Mouse (Mus musculus): ENCODE results near the gene Tead2. TPM values are rescaled to one million over a fixed set of nuclear protein-coding genes. Genes with fewer than 3 reads are reported as not detected.
A peak's percentile ranks its signal among the peaks of the same experiment; 100 is the strongest.

Gene Tead2
- 26.8 and 29.5 TPM in 2 replicates for polyA plus RNA-seq (2015; fragmentation: Nextera tagmentation; extraction: Ambion mirVana)

DNA sequence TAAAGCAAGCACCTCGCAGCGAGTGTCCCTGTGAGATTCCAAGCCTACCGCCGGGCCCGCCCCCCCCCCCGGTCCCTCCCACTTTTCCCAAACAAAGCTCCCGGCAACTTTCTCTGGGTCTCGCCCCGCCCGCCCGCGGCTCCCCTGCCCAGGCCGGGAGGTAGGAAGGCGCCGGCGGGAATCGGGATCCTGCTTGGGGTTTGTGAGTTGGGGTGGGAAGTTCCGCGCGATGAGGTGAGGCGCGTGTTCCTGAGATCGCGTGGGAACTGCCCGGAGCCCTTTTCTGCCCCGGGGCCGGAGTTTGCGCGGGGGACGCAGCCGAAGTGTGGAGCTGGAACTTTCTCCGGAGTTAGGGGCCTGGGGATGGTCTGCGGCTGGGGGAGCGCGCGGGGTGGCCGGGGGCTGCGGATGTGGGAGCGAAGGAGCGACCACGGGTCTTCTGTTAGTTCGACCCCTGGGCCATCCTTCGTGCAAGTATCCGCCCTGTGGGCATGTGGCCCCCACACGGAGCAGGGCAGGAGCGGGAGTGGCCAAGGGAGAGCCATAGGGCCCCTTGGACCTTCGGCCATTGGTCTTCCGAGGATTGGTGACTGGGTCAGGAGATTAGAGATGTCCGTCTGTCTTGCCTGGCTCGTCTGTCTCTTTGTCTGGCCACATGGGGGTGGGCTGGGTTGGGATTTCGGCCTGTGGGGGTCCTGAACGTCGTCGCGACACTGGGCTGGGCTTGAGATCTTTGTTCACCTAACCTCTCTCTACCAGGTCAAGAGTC lies at the start of gene Tead2:
Gene Tead2 (plus strand): TSS at position 81 of the 769 bp plus-strand sequence.
- TF ChIP-seq EP300 (optimal IDR thresholded peaks at IDR 0.05) (no peak), CTCF (IDR thresholded peaks at IDR 0.05; ENCODE audit: low read depth) (no peak)
- DNase-seq (ENCODE audit: low spot score), result peak; percentile 77

DNA sequence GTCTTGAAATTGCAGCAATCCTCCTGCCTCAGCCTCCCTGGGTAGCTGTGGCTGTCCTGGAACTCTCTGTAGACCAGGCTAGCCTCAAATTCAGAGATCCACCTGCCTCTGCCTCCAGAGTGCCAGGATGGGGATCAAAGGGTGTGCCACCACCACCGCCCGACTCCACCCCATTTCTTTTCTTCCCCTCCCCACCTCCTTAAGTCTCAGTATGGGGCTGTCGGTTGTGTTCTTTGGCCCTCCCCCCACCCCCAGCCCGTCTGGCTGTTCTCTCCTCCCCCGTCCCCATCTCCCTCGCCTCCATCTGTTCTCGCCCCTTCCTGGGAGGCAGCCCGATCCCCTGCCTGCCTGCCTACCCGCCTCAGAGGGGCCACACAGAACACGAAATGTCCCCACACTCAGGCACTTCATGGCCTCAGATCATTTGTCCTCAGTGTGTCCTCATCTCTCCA lies 48.6 kb upstream of the Tead2 start:
- Histone ChIP-seq H3K4me3 (ENCODE audit: low read depth, low read length) (no peak overlapping the region), H3K36me3 (ENCODE audit: control insufficient read depth, insufficient read depth, low read length) (no peaks in the 10 kb centered on the region), H3K27ac (replicated peaks) (no peak overlapping the region), H3K9me3 (ENCODE audit: control insufficient read depth, low read length) (peaks cover 11% of the 10 kb centered on the region), H3K9ac (ENCODE audit: low read length) (no peak overlapping the region), H3K27me3 (ENCODE audit: control insufficient read depth, insufficient read depth, low read length) (peaks cover 22% of the 10 kb centered on the region; the same call in 1 of the 2 replicates), H3K4me1 (replicated peaks; ENCODE audit: control insufficient read depth, insufficient read depth) (peaks cover 4% of the 10 kb centered on the region; the same call in 1 of the 2 replicates), H3K4me2 (replicated peaks; ENCODE audit: low read depth) (no peak overlapping the region)
- ATAC-seq (ENCODE audit: low FRiP score, low TSS enrichment) (no peak), DNase-seq (ENCODE audit: low spot score) (no peak)
- TF ChIP-seq EP300 (optimal IDR thresholded peaks at IDR 0.05), result no peak
- 25% methylated on average over 10 of the region's 10 CpGs for WGBS

More for the DNA sequence above, at the start of gene Tead2:
- Histone ChIP-seq H3K4me3 (ENCODE audit: low read depth, low read length) (peak within 1 kb of the TSS; percentile 69), H3K9ac (ENCODE audit: low read length) (peak within 1 kb of the TSS; percentile 86), H3K27ac (replicated peaks) (peak within 1 kb of the TSS; percentile 84), H3K36me3 (ENCODE audit: control insufficient read depth, insufficient read depth, low read length) (peaks cover 8% of the 10 kb centered on the region), H3K4me1 (replicated peaks; ENCODE audit: control insufficient read depth, insufficient read depth) (no peaks in the 10 kb centered on the region; the same call in 1 of the 2 replicates), H3K9me3 (ENCODE audit: control insufficient read depth, low read length) (no peaks in the 10 kb centered on the region), H3K27me3 (ENCODE audit: control insufficient read depth, insufficient read depth, low read length) (no peaks in the 10 kb centered on the region), H3K4me2 (replicated peaks; ENCODE audit: low read depth) (peak within 1 kb of the TSS; percentile 95)
- 1% methylated on average over 54 of the region's 55 CpGs for WGBS
- ATAC-seq (ENCODE audit: low FRiP score, low TSS enrichment), result peak; percentile 21; the same call in 1 of the 2 replicates

DNA sequence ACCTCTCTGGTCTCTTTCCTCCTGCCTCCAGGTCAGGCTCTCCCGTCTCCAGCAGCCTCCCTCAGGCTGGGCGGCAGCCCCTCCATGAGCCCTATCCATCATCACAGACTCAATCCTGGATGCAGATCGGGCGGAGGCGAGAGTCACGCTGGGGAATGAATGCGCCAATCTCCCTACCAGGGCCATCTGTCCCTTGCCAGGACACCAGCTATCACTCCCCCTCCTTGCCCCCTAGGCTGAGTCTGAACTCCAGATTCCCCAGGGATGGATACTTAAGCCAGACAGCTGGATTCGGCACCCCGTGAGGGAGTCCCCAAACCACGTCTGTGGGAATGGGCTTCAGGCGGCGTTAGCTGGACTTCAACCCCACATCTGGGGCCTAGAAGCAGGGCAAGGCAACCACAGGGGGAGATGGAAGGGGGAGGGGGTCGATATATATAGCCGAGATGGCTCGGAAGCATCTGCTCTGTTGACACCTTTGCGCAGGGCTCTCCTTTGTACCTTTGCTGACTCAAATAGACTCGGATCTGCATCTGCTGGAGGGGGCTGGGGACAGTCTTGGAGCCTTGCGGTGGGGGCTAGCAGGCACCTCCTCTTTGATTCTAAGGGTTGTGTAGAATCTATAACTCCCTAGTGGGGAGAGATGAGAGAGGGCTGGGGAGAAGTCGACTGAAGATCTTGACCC lies 47.6 kb upstream of the Tead2 start:
- H3K27ac ChIP-seq (replicated peaks), result no peak overlapping the region
- peaks cover 22% of the 10 kb centered on the region; the same call in 1 of the 2 replicates for H3K27me3 ChIP-seq (ENCODE audit: control insufficient read depth, insufficient read depth, low read length)
- 4% methylated on average over 19 of the region's 19 CpGs for WGBS
- DNase-seq (ENCODE audit: low spot score), result no peak
- H3K36me3 ChIP-seq (ENCODE audit: control insufficient read depth, insufficient read depth, low read length), result no peaks in the 10 kb centered on the region
- H3K9ac ChIP-seq (ENCODE audit: low read length), result no peak overlapping the region
- ATAC-seq (ENCODE audit: low FRiP score, low TSS enrichment), result no peak
- peaks cover 4% of the 10 kb centered on the region; the same call in 1 of the 2 replicates for H3K4me1 ChIP-seq (replicated peaks; ENCODE audit: control insufficient read depth, insufficient read depth)
- no peak overlapping the region for H3K4me2 ChIP-seq (replicated peaks; ENCODE audit: low read depth)
- TF ChIP-seq CTCF (IDR thresholded peaks at IDR 0.05; ENCODE audit: low read depth) (no peak), EP300 (optimal IDR thresholded peaks at IDR 0.05) (no peak)
- peaks cover 11% of the 10 kb centered on the region for H3K9me3 ChIP-seq (ENCODE audit: control insufficient read depth, low read length)
- no peak overlapping the region for H3K4me3 ChIP-seq (ENCODE audit: low read depth, low read length)

DNA sequence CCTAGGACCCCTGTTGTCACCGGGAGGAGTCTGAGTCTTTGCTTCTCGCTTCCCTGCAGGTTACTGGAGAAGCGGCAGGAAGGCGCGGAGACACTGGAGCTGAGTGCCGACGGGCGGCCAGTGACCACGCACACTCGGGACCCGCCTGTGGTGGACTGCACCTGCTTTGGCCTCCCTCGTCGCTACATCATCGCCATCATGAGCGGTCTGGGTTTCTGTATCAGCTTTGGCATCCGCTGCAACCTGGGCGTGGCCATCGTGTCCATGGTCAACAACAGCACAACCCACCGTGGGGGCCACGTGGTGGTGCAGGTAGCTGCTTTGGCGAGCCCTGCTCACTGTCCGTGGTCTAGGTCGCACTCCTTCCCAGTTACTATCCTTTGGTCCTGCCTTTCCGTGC lies 46.9 kb upstream of the Tead2 start:
- Histone ChIP-seq H3K27ac (replicated peaks) (no peak overlapping the region), H3K4me1 (replicated peaks; ENCODE audit: control insufficient read depth, insufficient read depth) (peaks cover 4% of the 10 kb centered on the region; the same call in 1 of the 2 replicates), H3K36me3 (ENCODE audit: control insufficient read depth, insufficient read depth, low read length) (no peaks in the 10 kb centered on the region), H3K4me3 (ENCODE audit: low read depth, low read length) (no peak overlapping the region), H3K27me3 (ENCODE audit: control insufficient read depth, insufficient read depth, low read length) (peaks cover 22% of the 10 kb centered on the region; the same call in 1 of the 2 replicates), H3K9ac (ENCODE audit: low read length) (no peak overlapping the region), H3K9me3 (ENCODE audit: control insufficient read depth, low read length) (peaks cover 11% of the 10 kb centered on the region), H3K4me2 (replicated peaks; ENCODE audit: low read depth) (no peak overlapping the region)
- no peak for TF ChIP-seq EP300 (optimal IDR thresholded peaks at IDR 0.05)
- no peak for TF ChIP-seq CTCF (IDR thresholded peaks at IDR 0.05; ENCODE audit: low read depth)
- no peak for DNase-seq (ENCODE audit: low spot score)
- no peak for ATAC-seq (ENCODE audit: low FRiP score, low TSS enrichment)
- WGBS, result 6% methylated on average over 24 of the region's 24 CpGs

DNA sequence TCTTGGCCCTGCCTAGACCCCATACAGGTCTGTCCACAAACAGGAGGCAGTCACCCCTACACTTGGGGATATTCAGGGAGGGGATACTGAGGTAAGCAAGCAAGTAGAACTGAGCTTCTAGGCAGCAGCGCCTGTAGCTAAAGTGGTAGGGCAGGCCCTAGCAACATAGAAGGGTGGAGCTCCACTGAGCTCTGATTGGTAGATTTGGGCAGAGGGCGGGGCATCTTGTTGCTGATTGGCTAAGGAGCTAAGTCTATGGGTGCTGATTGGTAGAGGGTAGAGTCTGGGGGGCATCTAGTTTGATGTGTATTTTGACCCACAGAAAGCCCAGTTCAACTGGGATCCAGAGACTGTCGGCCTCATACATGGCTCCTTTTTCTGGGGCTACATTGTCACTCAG lies 46.1 kb upstream of the Tead2 start:
- Histone ChIP-seq H3K4me1 (replicated peaks; ENCODE audit: control insufficient read depth, insufficient read depth) (no peaks in the 10 kb centered on the region), H3K4me3 (ENCODE audit: low read depth, low read length) (no peak overlapping the region), H3K4me2 (replicated peaks; ENCODE audit: low read depth) (no peak overlapping the region), H3K27ac (replicated peaks) (no peak overlapping the region), H3K36me3 (ENCODE audit: control insufficient read depth, insufficient read depth, low read length) (no peaks in the 10 kb centered on the region), H3K27me3 (ENCODE audit: control insufficient read depth, insufficient read depth, low read length) (peaks cover 20% of the 10 kb centered on the region; the same call in 1 of the 2 replicates), H3K9me3 (ENCODE audit: control insufficient read depth, low read length) (peaks cover 11% of the 10 kb centered on the region), H3K9ac (ENCODE audit: low read length) (no peak overlapping the region)
- DNase-seq (ENCODE audit: low spot score) (no peak), ATAC-seq (ENCODE audit: low FRiP score, low TSS enrichment) (no peak)
- 91% methylated on average over 3 of the region's 3 CpGs for WGBS
- TF ChIP-seq EP300 (optimal IDR thresholded peaks at IDR 0.05) (no peak), CTCF (IDR thresholded peaks at IDR 0.05; ENCODE audit: low read depth) (no peak)

Measured in stomach, postnatal 0 days (tissue).